Mouse (Mus musculus) MEL (cell line): ENCODE results near the gene Kpna2. TPM values are rescaled to one million over a fixed set of nuclear protein-coding genes. Genes with fewer than 3 reads are reported as not detected.

Experiments
- DNase-seq: peaks from one replicate; pipeline ENCODE4 v3.0.0; 2011; ENCODE audit warnings: low read depth, low spot score
- H3K27ac ChIP-seq: 2 replicates; pipeline ENCODE4 v1.5.1; 2012; ENCODE audit warnings: low read depth, mild to moderate bottlenecking, control low read depth, low read length, moderate library complexity; ENCODE audit not compliant: control insufficient read depth
- H3K27me3 ChIP-seq, 2 experiments: fragments of 150-350 bp in 1 of 2; sonication (generic) in 1 of 2; 2 replicates each; pipeline ENCODE4 v1.6.1; 2012; ENCODE audit warnings: low read length in 2 of 2, mild to moderate bottlenecking in 2 of 2, improper control_type of control experiment in 1 of 2, moderate library complexity in 1 of 2; ENCODE audit not compliant: insufficient read depth in 2 of 2, control insufficient read depth in 1 of 2
- H3K36me3 ChIP-seq, 2 experiments: 2 replicates each; pipeline ENCODE4 v1.6.1; 2012 to 2014; ENCODE audit warnings: low read length in 2 of 2, improper control_type of control experiment in 1 of 2, inconsistent platforms in 1 of 2, mild to moderate bottlenecking in 1 of 2; ENCODE audit not compliant: insufficient read depth in 2 of 2, control insufficient read depth in 1 of 2
- H3K4me1 ChIP-seq, 2 experiments: fragments of 150-350 bp in 1 of 2; sonication (generic) in 1 of 2; 2 replicates each; pipeline ENCODE4 v1.6.1; 2012; ENCODE audit warnings: low read length in 2 of 2, improper control_type of control experiment in 1 of 2, mild to moderate bottlenecking in 1 of 2; ENCODE audit not compliant: insufficient read depth in 2 of 2, control insufficient read depth in 1 of 2
- H3K4me3 ChIP-seq, 2 experiments: fragments of 150-350 bp in 1 of 2; sonication (generic) in 1 of 2; 2 replicates each; pipeline ENCODE4 v1.5.1; 2012; ENCODE audit warnings: low read depth in 2 of 2, low read length in 2 of 2, mild to moderate bottlenecking in 2 of 2, moderate library complexity in 2 of 2, control low read depth in 1 of 2, improper control_type of control experiment in 1 of 2; ENCODE audit not compliant: control insufficient read depth in 1 of 2, insufficient read depth in 1 of 2
- H3K79me2 ChIP-seq: 2 replicates; pipeline ENCODE4 v1.6.1; 2012; ENCODE audit warnings: mild to moderate bottlenecking, low read length, moderate library complexity; ENCODE audit not compliant: control insufficient read depth, poor library complexity, insufficient read depth
- H3K9ac ChIP-seq: 2 replicates; pipeline ENCODE4 v1.6.1; 2012; ENCODE audit warnings: low read depth, mild to moderate bottlenecking, control low read depth, low read length, moderate library complexity; ENCODE audit not compliant: control insufficient read depth, poor library complexity, severe bottlenecking
- H3K9me3 ChIP-seq: fragments of 150-350 bp; sonication (generic); replicated peaks from 2 replicates; pipeline ENCODE4 v1.6.1; 2012; ENCODE audit warnings: mild to moderate bottlenecking, low read length, improper control_type of control experiment, moderate library complexity; ENCODE audit not compliant: insufficient read depth
- CHD2 ChIP-seq: IDR thresholded peaks from 2 replicates; pipeline ENCODE4 v1.6.1; 2011; ENCODE audit warnings: low read length, improper control_type of control experiment
- CTCF ChIP-seq, 3 experiments: IDR thresholded peaks in 2 of 3; conservative IDR thresholded peaks in 1 of 3; 2 replicates each; pipeline ENCODE4 v1.5.1; 2011 to 2012; ENCODE audit warnings: low read length in 3 of 3, low read depth in 2 of 3, mild to moderate bottlenecking in 2 of 3, improper control_type of control experiment in 1 of 3, inconsistent platforms in 1 of 3, mixed read lengths in 1 of 3, moderate library complexity in 1 of 3; ENCODE audit not compliant: control insufficient read depth in 1 of 3, insufficient read depth in 1 of 3, poor library complexity in 1 of 3, severe bottlenecking in 1 of 3
- HCFC1 ChIP-seq: IDR thresholded peaks from 2 replicates; pipeline ENCODE4 v1.6.1; 2012; ENCODE audit warnings: low read depth, mild to moderate bottlenecking, inconsistent platforms, low read length, improper control_type of control experiment, moderate library complexity
- MAZ ChIP-seq: IDR thresholded peaks from 2 replicates; pipeline ENCODE4 v1.6.1; 2012; ENCODE audit warnings: low read depth, mild to moderate bottlenecking, inconsistent platforms, low read length, improper control_type of control experiment
- MEF2A ChIP-seq: IDR thresholded peaks from 2 replicates; pipeline ENCODE4 v1.6.1; 2014; ENCODE audit warnings: low read depth, mild to moderate bottlenecking, inconsistent platforms, low read length, improper control_type of control experiment; ENCODE audit not compliant: poor library complexity, insufficient replicate concordance, severe bottlenecking; ENCODE audit errors: extremely low read depth
- POLR2A ChIP-seq, 2 experiments: IDR thresholded peaks; 2 replicates each; pipeline ENCODE4 v1.6.1; 2011 to 2012; ENCODE audit warnings: low read length in 2 of 2, mild to moderate bottlenecking in 2 of 2, control low read depth in 1 of 2, improper control_type of control experiment in 1 of 2, low read depth in 1 of 2, moderate library complexity in 1 of 2; ENCODE audit not compliant: control insufficient read depth in 1 of 2, insufficient read depth in 1 of 2, poor library complexity in 1 of 2
- POLR2AphosphoS5 ChIP-seq: IDR thresholded peaks from 2 replicates; pipeline ENCODE4 v1.6.1; 2012; ENCODE audit warnings: low read depth, borderline replicate concordance, mild to moderate bottlenecking, inconsistent platforms, low read length, moderate library complexity, mixed read lengths
- RAD21 ChIP-seq: IDR thresholded peaks from 2 replicates; pipeline ENCODE4 v1.6.1; 2011; ENCODE audit warnings: mild to moderate bottlenecking, low read depth, low read length, improper control_type of control experiment
- SIN3A ChIP-seq: IDR thresholded peaks from 2 replicates; pipeline ENCODE4 v1.6.1; 2012; ENCODE audit warnings: low read length, improper control_type of control experiment, inconsistent platforms
- SMC3 ChIP-seq: IDR thresholded peaks from 2 replicates; pipeline ENCODE4 v1.6.1; 2011; ENCODE audit warnings: low read depth, low read length, improper control_type of control experiment
- TAL1 ChIP-seq: IDR thresholded peaks from 2 replicates; pipeline ENCODE4 v1.6.1; 2012; ENCODE audit warnings: mild to moderate bottlenecking, inconsistent platforms, low read length, moderate library complexity, mixed read lengths
- ZC3H11A ChIP-seq: IDR thresholded peaks from 2 replicates; pipeline ENCODE4 v1.6.1; 2012; ENCODE audit warnings: low read depth, mild to moderate bottlenecking, inconsistent platforms, low read length, improper control_type of control experiment
- ZNF384 ChIP-seq: IDR thresholded peaks from 2 replicates; pipeline ENCODE4 v1.6.1; 2012; ENCODE audit warnings: low read depth, mild to moderate bottlenecking, inconsistent platforms, low read length, improper control_type of control experiment
- polyA plus RNA-seq, 2 experiments: library from polyadenylated mRNA; stranded (reverse) in 1 of 2; unstranded in 1 of 2; fragments of >175 nt in 1 of 2; fragments of >200 nt in 1 of 2; gene quantifications; 2 replicates each; pipeline versions ENCODE4 v1.2.1 to v1.2.4; 2012; ENCODE audit warnings: low replicate concordance in 2 of 2, low read depth in 1 of 2; ENCODE audit not compliant: insufficient read length in 2 of 2, insufficient read depth in 1 of 2, missing spikeins in 1 of 2
- total RNA-seq: library from RNA; depleted of rRNA; stranded (reverse); fragments of 300-350 nt; gene quantifications from 2 replicates; pipeline ENCODE4 v1.2.3, GENCODE M21; 2012

The Kpna2 gene
- total and polyA plus RNA-seq, 3 experiments: 13.2 to 216 TPM; not detected in 1

- H3K79me2 ChIP-seq: no peaks in the 10 kb centered on the region
- H3K4me1 ChIP-seq: no peaks in the 10 kb centered on the region
- H3K36me3 ChIP-seq: no peaks in the 10 kb centered on the region; a peak in 1 of 4 replicates
- no peaks in the 10 kb centered on the region for H3K9me3 ChIP-seq
- no peak overlapping the region for H3K27ac ChIP-seq
- H3K4me3 ChIP-seq: no peak overlapping the region
- H3K9ac ChIP-seq: no peak overlapping the region
- TF ChIP-seq MAZ (no peak), SIN3A (no peak), POLR2A (IDR thresholded peaks at IDR 0.05; ENCODE audit: control insufficient read depth in 1 of 2, insufficient read depth in 1 of 2, low read depth in 1 of 2, low read length in 2 of 2, poor library complexity in 1 of 2) (no peak), TAL1 (no peak)
- TF ChIP-seq, all 39 proteins: peak for 0
- no peak for DNase-seq
- H3K27me3 ChIP-seq: no peaks in the 10 kb centered on the region
These were observed 17.6 kb downstream of the Kpna2 start for GRCm38 (mm10) chr11:106981787-106982186.

GRCm38 (mm10) chr11:106980455-106980854, 18.9 kb downstream of the Kpna2 start:
- H3K4me3 ChIP-seq: no peak overlapping the region
- TF ChIP-seq CHD2: no peak
- no peak for TF ChIP-seq MEF2A
- peak; percentile 91 for TF ChIP-seq SMC3
- TF ChIP-seq RAD21: peak; percentile 91
- peak; percentile 77 for TF ChIP-seq ZNF384
- peak; percentile 51 to 91 (median 87) for TF ChIP-seq CTCF (IDR thresholded peaks at IDR 0.05 in 2 of 3, conservative IDR thresholded peaks at IDR 0.05 in 1 of 3; ENCODE audit: control insufficient read depth in 1 of 3, insufficient read depth in 1 of 3, low read depth in 2 of 3, low read length in 3 of 3, poor library complexity in 1 of 3, severe bottlenecking in 1 of 3)
- TF ChIP-seq ZC3H11A: peak; percentile 76
- peak; percentile 23; the same call in 1 of the 2 replicates for TF ChIP-seq SIN3A
- DNase-seq: peak; percentile 83
- H3K9ac ChIP-seq: no peak overlapping the region
- no peaks in the 10 kb centered on the region for H3K36me3 ChIP-seq
- H3K27ac ChIP-seq: no peak overlapping the region
- no peaks in the 10 kb centered on the region for H3K27me3 ChIP-seq
- H3K9me3 ChIP-seq: no peaks in the 10 kb centered on the region
- no peaks in the 10 kb centered on the region for H3K79me2 ChIP-seq
- H3K4me1 ChIP-seq: no peaks in the 10 kb centered on the region

GRCm38 (mm10) chr11:106976194-106976593, 23.1 kb downstream of the Kpna2 start:
- H3K27ac ChIP-seq: no peak overlapping the region
- TF ChIP-seq HCFC1 (no peak), MAZ (no peak), POLR2AphosphoS5 (no peak)
- TF ChIP-seq, all 39 proteins: peak for 0
- no peaks in the 10 kb centered on the region for H3K36me3 ChIP-seq

More at GRCm38 (mm10) chr11:106976194-106976593, 23.1 kb downstream of the Kpna2 start:
- Histone ChIP-seq H3K79me2 (no peaks in the 10 kb centered on the region), H3K4me1 (no peaks in the 10 kb centered on the region), H3K27me3 (no peaks in the 10 kb centered on the region), H3K9me3 (no peaks in the 10 kb centered on the region), H3K4me3 (no peak overlapping the region), H3K9ac (no peak overlapping the region)
- no peak for DNase-seq
